Mouse (Mus musculus): ENCODE data around the gene A730071L15Rik. TPM values are rescaled to one million over a fixed set of nuclear protein-coding genes. Genes with fewer than 3 reads are reported as not detected.

A730071L15Rik gene
- total RNA-seq, 2 experiments from 2014 or later: not detected

Other genes starting within 250 kb of the A730071L15Rik start
- not detected in 2 replicates for gene Gck, start 249.9 kb upstream of the A730071L15Rik start, total RNA-seq (2015; ENCODE audit: low replicate concordance)
- not detected in 2 replicates for gene Gck, start 249.9 kb upstream of the A730071L15Rik start, total RNA-seq (2017; ENCODE audit: low replicate concordance)
- 9.8 and 11.3 TPM in 2 replicates for gene Ykt6, start 244.3 kb upstream of the A730071L15Rik start, total RNA-seq (2015; ENCODE audit: low replicate concordance)
- gene Ykt6, start 244.3 kb upstream of the A730071L15Rik start, total RNA-seq (2017; ENCODE audit: low replicate concordance): 6.8 and 22.3 TPM in 2 replicates
- not detected in 2 replicates for gene Camk2b, start 133.7 kb upstream of the A730071L15Rik start, total RNA-seq (2015; ENCODE audit: low replicate concordance)
- gene Camk2b, start 133.7 kb upstream of the A730071L15Rik start, total RNA-seq (2017; ENCODE audit: low replicate concordance): 0.14 TPM in 1 of 2 replicates, not detected in the other
- gene Nudcd3, start 386 bp downstream of the A730071L15Rik start, total RNA-seq (2015; ENCODE audit: low replicate concordance): 3.8 and 11.7 TPM in 2 replicates
- gene Nudcd3, start 386 bp downstream of the A730071L15Rik start, total RNA-seq (2017; ENCODE audit: low replicate concordance): 7.8 and 8.1 TPM in 2 replicates
- gene Npc1l1, start 30.1 kb downstream of the A730071L15Rik start, total RNA-seq (2015; ENCODE audit: low replicate concordance): not detected in 2 replicates
- not detected in 2 replicates for gene Npc1l1, start 30.1 kb downstream of the A730071L15Rik start, total RNA-seq (2017; ENCODE audit: low replicate concordance)
- gene Ddx56, start 67.7 kb downstream of the A730071L15Rik start, total RNA-seq (2015; ENCODE audit: low replicate concordance): 4.0 and 16.9 TPM in 2 replicates
- gene Ddx56, start 67.7 kb downstream of the A730071L15Rik start, total RNA-seq (2017; ENCODE audit: low replicate concordance): 3.3 and 9.0 TPM in 2 replicates
- 10.0 and 11.7 TPM in 2 replicates for gene Tmed4, start 74.8 kb downstream of the A730071L15Rik start, total RNA-seq (2015; ENCODE audit: low replicate concordance)
- 7.4 and 13.2 TPM in 2 replicates for gene Tmed4, start 74.8 kb downstream of the A730071L15Rik start, total RNA-seq (2017; ENCODE audit: low replicate concordance)
- gene Ogdh, start 91.6 kb downstream of the A730071L15Rik start, total RNA-seq (2015; ENCODE audit: low replicate concordance): 78.6 and 82.6 TPM in 2 replicates
- gene Ogdh, start 91.6 kb downstream of the A730071L15Rik start, total RNA-seq (2017; ENCODE audit: low replicate concordance): 88.5 and 94.4 TPM in 2 replicates
- 9.8 and 12.9 TPM in 2 replicates for gene Zmiz2, start 189.0 kb downstream of the A730071L15Rik start, total RNA-seq (2015; ENCODE audit: low replicate concordance)
- gene Zmiz2, start 189.0 kb downstream of the A730071L15Rik start, total RNA-seq (2017; ENCODE audit: low replicate concordance): 1.5 and 3.1 TPM in 2 replicates
- gene Ppia, start 215.4 kb downstream of the A730071L15Rik start, total RNA-seq (2015; ENCODE audit: low replicate concordance): 1,176 and 1,185 TPM in 2 replicates
- gene Ppia, start 215.4 kb downstream of the A730071L15Rik start, total RNA-seq (2017; ENCODE audit: low replicate concordance): 351 and 513 TPM in 2 replicates
- 53.3 and 54.0 TPM in 2 replicates for gene H2afv, start 244.4 kb downstream of the A730071L15Rik start, total RNA-seq (2015; ENCODE audit: low replicate concordance)
- gene H2afv, start 244.4 kb downstream of the A730071L15Rik start, total RNA-seq (2017; ENCODE audit: low replicate concordance): 32.3 and 44.9 TPM in 2 replicates

Data from erythroblast, adult 5-6 weeks (primary cell).